Mouse (Mus musculus) layer of hippocampus, adult 8-10 months (tissue): Measurements from ENCODE around the gene Efcc1. TPM values are rescaled to one million over a fixed set of nuclear protein-coding genes. Genes with fewer than 3 reads are reported as not detected.

Experiments used
- DNase-seq, 2 experiments: peaks; one replicate each; pipeline ENCODE4 v3.0.0; 2022; ENCODE audit warnings: low spot score in 2 of 2
- total RNA-seq, 4 experiments: library from RNA; stranded (reverse); gene quantifications; 2 replicates each; pipeline ENCODE4 v1.2.4; 2022

The Efcc1 gene
- total RNA-seq = 1 to 10 TPM; 4.6 to 9.4 (median 5.8) TPM

DNA sequence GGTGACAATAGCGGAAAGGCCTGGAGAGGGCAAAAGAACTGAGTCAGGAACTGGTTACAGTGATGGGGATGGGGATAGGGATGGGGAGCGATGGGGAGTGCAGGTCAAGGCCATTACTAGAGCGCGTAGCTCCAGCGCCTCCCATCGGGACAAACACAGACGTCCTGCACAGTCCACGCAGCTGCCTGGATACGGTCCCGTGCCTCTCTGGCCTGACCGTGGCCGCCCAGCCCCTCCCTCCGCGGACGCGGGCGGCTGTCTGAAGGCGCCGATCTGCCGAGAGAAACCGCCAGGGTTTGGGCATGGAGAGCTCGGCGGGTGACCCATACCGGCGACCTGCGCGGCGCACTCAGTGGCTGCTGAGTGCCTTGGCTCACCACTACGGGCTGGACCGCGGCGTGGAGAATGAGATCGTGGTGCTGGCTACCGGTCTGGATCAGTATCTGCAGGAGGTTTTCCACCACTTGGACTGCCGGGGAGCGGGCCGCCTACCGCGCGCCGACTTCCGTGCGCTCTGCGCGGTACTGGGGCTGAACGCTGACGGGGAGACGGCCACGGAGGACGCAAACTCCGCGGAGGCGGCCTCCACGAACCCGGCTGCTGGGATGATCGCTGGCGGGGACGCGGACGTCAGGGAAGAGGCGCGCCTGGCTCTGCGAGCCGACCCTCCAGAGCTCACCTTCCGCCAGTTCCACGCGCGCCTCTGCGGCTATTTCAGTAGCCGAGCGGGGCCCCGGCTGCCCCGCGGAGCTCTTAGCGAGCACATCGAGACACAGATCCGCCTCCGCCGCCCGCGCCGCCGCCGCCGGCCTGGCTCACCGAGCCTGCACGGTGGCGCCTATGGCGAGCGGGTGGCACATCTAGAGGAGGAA, at the start of gene Efcc1:
Gene Efcc1, plus strand, starts transcription at position 279 of the 872 bp plus-strand sequence.
- peak; percentile 36 to 42 for DNase-seq

DNA sequence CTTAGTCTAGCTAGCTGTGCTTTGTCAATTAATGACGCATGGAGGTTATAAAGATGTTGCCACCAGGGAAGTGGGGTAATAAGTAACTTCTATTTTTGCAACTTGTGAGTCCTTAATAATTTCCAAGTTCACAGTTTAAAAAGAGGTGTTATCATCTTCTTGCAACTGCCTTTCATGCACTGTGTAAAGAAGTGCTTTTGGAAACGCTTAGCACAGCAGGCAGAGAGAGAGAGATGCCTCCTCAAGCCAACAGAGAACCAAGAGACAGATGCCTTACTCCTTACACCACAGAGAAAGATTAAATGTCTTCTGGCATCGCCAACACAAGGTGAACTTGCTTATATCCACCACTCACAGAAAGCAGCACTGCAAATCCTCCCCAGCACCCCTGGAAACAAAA, 34.7 kb upstream of the Efcc1 start:
- no peak for DNase-seq

DNA sequence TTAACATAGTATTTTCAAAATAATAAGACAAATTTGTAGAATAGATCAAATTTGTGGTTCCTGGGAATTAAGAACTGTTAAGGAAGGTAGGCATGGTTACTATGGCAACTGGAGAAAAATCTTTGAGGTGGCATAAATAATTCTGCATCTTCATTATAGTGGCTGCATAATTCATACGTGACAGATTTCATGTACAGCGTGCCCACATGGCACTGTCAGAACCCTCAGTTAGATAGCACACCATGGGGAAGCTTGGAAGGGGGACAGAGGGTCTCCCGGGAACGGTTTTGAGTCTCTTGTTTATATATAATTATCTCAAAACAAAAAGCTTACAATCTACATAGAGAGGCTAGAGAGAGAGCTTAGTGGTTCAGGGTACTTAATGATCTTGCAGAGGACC, 34.1 kb upstream of the Efcc1 start:
- no peak for DNase-seq

DNA sequence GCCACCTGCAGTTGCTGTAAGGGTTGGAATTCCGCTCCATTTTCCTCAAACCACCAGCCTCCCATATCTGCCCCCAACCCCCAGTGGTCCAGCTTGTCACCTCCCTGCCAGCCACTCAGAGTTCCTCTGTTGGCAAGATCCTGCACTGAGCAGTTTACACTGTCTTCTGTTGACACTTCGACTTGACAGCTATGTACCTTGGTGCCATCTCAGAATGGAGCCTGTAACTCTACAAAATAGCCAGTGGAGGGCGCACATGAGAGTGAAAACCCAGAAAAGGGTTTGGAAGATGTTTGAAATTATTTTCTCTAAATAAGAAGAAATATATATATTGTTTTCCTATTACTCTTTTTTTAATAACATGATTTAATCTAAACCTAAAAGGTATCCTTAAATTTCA, 24.4 kb upstream of the Efcc1 start:
- DNase-seq = no peak

DNA sequence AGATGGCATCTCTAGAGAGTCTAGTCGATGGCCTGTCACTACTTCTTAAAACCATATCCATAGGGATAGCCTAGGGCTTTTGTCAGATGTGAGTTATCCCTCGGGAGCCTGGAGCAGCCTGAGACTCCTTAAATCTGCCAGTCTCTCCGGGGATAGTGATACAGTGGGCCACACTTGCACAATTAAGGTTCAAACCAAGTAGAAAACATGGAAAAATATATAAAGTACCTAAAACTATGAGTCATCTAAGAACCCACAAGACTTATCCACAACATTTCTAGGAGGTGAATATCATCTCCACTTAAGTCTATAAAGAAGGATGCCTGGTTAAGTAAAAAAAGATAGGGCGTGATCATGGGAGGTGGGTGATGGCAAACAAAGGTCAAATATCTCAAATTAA, 18.4 kb upstream of the Efcc1 start:
- no peak for DNase-seq

DNA sequence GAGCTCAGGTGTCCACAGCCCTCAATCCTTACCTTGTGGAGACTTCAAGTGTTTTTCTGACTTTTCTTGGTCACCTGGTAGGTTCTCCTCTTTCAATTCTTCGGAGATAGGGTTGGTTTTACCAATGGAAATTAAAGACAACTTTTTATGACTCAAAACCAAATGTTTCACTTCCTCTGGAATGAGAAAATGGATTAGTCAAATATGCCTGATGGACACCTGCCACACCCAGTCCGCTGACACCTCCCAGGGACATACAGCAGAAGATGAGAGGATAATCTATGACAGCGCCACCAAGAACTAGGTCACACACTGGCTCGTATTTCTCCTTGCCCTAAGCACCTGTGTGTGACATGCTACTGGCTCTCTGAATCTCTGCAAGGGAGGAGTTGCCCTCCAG, 16.6 kb upstream of the Efcc1 start:
- no peak for DNase-seq

DNA sequence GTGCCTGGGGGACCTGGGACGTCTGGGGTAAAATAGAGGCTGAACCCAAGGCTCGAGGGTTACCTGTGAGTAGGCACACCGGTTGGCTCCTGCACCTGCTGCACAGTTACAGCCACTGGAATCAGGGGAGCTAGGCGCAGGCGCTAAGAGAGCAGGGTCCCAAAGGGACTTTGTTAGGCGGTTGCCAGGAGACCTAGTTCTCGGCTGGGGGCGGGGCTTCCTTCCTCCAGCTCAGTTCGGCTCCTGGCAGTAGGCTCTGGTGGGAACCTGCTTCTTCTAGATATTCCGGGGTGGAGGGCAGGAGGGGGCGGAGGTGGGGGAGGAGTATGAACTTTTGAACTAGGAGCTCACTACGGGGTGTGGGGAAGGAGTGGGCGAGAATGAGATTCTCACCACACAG, 8.0 kb upstream of the Efcc1 start:
- no peak for DNase-seq

DNA sequence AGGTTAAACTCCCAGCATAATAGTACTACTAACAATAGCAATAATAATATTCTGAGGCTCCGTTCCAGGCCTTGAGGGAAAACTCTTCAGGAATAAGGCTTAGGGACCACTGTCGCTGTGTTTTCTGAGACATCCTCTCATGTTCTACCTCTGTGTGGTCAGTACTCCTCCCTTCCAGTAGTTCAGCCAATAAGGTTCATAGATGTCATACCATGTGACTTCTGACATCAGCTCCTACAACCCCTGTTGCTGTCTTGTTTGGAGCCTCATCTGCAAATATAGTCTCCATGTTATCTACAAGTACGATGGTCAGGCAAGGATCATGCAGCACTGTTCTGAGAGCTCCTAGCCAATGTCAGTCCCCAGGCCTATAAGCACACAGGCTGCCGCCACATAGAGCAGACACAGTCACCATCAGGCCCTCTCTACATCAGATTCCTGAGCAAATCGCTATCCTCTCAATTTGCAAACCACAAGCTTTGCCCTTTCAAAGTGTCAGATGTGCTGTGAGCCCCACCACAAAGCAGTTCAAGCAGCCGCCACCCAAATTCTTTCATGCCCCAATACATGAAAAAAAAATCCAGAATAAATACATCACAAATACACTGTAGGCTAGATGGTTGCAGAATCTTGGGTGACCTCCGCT, 5.3 kb upstream of the Efcc1 start:
- DNase-seq = no peak

DNA sequence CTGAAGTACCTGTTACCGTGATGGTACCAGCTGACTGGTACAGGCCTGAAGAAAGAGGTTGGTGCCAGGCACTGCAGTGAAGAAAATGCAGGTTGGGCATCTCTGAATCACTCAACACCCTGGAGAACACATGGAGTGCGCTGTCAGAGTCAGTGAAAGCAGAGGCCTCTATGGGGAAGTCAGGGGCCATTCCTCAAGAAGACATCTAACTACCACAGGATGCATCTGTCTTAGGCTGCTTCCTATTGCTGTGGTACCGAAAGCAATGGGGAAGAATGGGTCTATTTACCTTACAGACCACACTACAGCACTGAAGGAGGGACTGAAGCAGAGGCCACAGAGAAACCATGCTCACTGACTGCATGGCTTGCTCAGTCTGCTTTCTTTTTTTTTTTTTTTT, 2.6 kb upstream of the Efcc1 start:
- no peak for DNase-seq

DNA sequence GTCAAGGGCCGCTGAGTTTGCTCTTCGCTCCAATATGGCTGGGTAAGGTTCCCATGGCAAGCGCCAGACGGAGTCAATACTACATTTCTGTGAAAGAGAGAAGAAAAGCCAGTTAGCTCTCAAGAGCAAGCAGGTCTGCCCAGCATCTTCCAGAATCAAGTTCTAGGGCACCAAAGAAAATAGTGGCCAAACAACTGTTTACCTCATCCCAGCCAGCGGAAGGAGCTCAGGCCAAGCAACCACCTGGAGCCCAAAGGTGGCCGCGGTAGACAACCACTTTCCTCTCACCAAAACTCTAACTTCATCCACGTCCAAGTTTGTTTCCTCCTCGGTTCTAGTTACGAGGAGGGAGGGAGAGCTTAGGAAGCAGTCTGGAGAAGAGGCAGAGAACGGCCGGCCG, 528 bp upstream of the Efcc1 start:
- DNase-seq = no peak

DNA sequence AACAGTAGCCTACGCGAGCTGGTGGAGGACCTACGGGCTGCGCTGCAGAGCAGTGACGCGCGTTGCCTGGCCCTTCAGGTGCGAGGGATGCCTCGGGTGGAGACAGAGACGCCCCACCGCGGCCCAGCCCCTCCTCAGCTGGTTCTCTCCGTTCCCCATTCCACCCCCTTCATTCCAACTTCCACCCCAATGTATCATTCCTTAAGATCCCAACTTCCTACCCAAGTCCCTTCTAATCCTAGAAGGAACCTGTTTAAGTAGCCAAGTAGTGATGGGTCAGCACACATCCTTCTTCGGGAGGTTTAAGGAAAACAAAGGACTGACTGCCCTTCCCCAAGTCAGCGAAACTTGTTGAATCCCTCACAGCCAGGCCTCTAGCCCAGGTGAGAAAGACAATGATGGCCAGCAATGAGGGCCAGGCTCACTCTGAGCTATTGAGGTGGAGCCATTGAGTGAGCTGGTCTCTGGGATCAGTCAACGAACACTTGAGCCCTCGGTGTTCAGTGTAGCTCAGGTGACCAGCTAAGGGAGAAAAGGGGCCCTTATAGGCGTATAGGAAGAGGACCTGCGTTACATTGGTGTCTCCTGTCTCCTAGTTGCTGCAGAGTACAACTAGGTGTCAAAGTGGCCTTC, 910 bp downstream of the Efcc1 start:
- no peak for DNase-seq

DNA sequence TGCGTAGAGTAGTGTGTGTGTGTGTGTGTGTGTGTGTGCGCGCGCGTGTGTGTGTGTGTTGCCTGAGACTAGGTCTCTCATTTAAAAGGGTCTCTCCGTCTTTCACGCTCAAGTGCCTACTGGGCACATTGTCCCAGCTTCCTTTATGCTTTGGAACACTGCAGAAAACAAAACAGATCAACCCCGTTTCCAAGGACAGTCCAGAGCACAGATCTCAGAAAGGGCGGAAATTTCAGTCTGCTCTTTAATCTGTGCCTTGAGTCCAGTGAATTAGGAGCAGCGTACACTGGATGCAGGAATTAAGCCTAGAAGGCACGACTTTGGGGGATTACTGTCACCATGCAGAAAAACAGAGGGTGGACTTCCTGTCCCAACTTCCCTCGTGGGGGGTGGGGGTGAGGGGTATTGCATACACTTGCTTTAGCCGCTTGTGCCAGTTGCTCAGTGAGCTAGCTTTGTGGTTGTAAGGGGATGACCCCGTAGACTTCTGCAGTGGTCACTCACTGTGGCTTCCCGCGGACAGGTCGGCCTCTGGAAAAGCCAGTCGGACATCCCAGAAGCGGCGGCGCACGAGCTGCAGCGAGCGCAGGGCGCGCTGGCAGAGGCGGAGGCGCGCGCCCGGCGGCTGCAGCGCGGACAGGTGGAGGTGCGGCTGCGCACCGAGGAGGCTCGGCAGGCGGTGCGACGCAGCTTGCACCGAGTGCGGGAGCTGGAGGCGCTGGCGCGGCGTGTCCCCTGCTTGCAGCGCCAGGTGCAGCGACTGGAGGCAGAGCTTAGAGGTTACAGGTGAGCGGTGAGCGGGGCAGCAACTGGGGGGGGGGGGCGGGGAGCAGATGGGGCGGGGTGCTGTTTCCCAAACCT, 1.7 kb downstream of the Efcc1 start:
- DNase-seq = no peak

DNA sequence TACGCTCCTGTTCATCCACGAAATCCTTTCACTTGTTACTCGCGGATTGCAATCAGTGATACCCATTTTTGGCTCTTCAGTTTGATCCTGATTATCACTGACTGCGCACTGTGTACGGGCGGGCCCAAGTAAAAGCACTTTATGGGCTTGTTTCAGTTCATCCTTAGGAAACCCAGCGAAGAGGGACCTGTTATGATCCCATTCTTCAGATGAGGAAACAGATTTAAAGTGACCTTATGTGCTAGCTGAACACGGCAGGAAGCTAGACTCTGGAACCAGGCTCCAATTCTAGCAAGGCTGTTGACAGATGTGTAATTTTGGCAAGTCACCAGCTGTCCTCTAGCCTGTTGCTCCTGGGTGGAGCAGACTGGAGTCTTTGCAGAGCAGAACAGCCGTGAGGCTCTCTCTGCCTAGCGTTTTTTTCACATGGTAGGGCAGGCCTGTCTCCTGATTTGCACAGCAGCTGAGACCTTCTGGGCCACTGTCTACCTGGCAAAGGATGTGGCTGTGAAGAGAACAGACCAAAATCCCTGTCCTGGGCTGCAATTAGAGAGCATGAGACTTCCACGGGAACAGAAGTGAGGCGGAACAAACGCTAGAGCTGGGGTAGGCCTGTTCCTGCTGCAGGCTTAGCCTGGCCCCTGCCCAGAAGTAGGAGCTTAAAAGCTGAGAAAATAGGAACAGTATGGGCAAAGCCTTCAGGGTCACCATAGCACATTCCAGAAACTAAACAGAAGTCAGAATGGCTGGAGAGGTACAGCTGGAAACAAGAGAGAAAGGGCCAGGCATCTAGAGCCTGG, 2.7 kb downstream of the Efcc1 start:
- DNase-seq = no peak

DNA sequence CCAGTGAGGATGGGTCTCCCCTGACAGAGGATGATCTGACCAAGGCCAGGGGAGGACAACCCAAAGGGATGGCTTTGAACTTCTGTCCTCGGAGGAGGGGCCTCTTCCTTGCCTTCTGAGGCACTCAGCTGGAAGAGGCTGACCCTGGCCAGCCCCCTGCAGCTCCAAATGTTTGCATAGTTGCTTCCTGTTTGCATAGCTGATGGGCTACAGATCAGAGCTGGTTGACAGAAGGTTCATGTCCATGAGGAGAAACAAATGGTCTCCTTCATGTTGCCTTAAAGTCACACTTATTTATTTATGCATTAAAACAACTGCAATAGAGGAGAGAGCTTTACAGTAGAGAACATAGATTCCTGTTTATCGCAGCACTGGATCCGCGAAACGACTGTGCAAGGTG, 3.5 kb downstream of the Efcc1 start:
- DNase-seq = no peak

DNA sequence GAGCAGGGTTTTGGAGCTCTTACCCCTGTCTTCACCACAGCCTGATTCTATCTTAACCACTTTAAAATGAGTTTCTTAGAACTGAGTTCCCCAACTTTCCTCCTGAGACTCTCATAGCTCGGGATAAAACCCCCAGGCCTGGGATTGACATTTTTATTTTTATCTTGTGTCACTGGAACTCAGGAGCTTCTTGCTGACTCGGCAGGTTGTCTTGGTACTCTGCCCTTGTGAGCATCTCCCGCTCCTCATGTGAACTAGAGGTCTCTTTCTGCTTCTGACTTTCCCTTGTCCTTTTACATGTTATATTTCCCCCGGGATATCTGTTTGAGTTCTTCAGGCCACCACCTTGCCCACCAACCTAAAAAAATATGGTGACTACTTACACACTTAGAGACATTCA, 6.3 kb downstream of the Efcc1 start:
- DNase-seq = no peak

DNA sequence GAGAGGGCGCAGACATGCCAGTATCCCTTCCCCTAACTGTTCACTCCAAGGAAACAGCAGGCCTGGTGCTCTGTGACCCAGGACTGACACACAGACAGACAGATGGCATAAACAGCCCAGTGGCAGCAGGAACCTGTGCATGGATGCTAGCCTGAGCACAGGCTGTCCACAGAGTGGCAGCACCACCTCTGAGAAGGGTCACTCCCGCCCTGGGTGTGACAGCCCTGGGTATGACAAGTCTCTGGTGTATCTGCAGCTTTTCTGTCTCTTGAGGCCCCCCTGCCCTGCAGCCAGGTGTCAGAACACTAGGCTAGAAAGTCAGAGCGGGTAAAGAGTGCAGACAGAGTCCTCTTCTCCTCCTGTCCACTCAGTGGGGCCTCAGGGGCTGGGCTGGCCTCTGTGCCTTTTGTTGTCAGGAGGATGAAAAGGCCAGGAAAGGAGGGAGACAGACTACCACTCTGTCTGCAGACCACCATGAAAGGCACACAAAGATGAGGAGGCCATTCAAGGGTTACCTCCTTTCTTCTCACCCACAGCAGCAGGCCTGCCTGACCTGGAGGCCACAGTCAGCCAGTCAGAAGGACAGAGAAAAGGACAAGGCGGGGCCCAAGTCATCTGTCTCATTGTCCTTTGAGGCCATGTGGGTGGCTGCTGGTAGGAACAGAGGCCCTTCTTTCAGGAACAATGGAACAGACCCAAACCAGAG, 7.4 kb downstream of the Efcc1 start:
- DNase-seq = peak in 1 of 2 experiments; percentile 14

DNA sequence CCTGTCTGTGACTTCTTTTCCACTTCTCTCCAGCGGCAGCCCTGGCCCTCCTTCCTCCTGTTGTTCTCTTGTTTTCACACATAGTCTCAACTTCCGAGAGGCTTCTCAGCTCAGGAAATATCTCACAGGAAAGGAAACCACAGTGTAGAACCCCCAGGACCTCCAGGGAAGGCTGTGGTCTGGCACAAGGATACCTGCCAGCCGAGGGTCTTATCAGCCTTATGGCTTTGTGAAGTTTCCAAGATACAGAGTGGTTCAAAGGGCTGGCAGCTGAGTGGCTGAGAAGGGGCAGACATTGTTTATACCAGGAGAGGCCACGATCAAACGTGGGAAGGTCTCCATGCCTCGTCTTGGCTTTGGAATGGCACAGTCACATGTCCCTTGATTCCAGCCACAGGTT, 9.2 kb downstream of the Efcc1 start:
- DNase-seq = no peak

DNA sequence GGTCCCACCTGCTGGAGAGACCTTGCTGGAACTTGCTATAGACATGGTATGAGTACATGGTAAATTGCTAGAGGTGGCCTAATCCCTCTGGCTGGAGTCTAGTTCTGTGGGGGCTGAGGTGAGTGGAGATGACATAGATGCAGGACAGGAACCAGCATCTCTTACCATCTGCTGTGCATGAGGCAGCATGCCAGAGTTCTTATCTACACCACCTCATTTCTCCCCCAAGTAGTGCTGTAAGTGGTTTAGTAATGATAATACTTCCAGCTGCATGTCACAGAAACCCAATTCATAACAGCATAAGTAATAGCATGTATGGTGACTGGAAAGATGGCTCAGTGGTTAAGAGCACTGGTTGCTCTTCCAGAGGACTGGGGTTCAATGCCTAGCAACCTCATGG, 9.8 kb downstream of the Efcc1 start:
- DNase-seq = no peak

DNA sequence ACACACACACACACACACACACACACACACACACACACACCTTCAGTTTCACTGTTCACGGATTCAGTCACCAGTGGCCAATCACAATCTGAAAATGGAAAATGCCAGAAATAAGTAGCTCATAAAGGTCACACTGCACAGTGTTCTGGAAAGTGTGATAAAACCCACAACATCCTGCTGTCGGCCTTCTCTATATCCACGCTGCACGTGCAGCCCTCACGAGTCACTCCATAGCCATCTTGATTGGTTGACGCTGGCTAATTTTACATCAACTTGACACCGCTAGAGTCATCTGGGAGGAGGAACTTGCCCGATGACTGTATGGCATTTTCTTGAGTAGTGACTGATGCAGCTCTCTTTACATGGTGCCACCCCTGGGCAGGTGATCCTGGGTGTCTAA, 11.3 kb downstream of the Efcc1 start:
- no peak for DNase-seq

DNA sequence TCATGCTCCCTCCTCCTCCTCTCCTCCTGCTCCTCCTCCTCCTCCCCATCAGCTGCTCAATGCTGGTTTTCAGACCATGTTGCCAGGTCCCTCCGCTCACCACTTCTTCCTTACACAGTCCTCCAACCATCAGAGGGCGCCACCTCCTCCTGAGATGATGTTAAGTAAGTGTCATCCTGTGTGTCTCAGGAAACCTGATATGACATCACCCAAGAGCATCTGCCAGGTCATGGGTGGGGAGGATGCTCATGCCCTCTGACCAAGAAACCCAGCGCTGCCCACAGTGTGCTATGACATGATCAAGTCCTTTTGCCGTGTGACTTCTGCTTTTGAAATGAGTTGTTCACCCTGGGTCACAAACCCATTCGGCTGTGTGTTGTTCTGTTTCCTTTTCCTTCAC, 12.1 kb downstream of the Efcc1 start:
- no peak for DNase-seq
